Mouse (Mus musculus) cortical plate, adult 2 months (tissue): ENCODE results near the gene Sct. TPM values are rescaled to one million over a fixed set of nuclear protein-coding genes. Genes with fewer than 3 reads are reported as not detected.

Experiments used
- H3K27ac ChIP-seq: fragments of 200-500 bp; 2 replicates; pipeline ENCODE4 v1.5.1; 2012; ENCODE audit warnings: low read length, control low read depth, inconsistent platforms; ENCODE audit not compliant: insufficient read depth
- H3K4me1 ChIP-seq: fragments of 200-500 bp; 2 replicates; pipeline ENCODE4 v1.6.1; 2011; ENCODE audit warnings: low read length; ENCODE audit not compliant: control insufficient read depth, insufficient read depth
- H3K4me3 ChIP-seq: fragments of 200-500 bp; 2 replicates; pipeline ENCODE4 v1.5.1; 2011; ENCODE audit warnings: mild to moderate bottlenecking, low read length, control low read depth; ENCODE audit not compliant: insufficient read depth
- CTCF ChIP-seq: fragments of 200-500 bp; IDR thresholded peaks from 2 replicates; pipeline ENCODE4 v1.5.1; 2011; ENCODE audit warnings: mild to moderate bottlenecking, control low read depth, low read length; ENCODE audit not compliant: insufficient read depth; ENCODE audit errors: extremely low read depth
- POLR2A ChIP-seq: fragments of 200-500 bp; IDR thresholded peaks from 2 replicates; pipeline ENCODE4 v1.6.1; 2011; ENCODE audit warnings: mild to moderate bottlenecking, low read length, control low read depth; ENCODE audit not compliant: insufficient read depth; ENCODE audit errors: extremely low read depth
- polyA plus RNA-seq: library from polyadenylated mRNA; depleted of rRNA; stranded (reverse); fragments of >200 nt; gene quantifications from 2 replicates; pipeline ENCODE4 v1.2.3, GENCODE M21; 2012

Gene Sct
- polyA plus RNA-seq, 1 experiment, result 0.27 TPM

DNA sequence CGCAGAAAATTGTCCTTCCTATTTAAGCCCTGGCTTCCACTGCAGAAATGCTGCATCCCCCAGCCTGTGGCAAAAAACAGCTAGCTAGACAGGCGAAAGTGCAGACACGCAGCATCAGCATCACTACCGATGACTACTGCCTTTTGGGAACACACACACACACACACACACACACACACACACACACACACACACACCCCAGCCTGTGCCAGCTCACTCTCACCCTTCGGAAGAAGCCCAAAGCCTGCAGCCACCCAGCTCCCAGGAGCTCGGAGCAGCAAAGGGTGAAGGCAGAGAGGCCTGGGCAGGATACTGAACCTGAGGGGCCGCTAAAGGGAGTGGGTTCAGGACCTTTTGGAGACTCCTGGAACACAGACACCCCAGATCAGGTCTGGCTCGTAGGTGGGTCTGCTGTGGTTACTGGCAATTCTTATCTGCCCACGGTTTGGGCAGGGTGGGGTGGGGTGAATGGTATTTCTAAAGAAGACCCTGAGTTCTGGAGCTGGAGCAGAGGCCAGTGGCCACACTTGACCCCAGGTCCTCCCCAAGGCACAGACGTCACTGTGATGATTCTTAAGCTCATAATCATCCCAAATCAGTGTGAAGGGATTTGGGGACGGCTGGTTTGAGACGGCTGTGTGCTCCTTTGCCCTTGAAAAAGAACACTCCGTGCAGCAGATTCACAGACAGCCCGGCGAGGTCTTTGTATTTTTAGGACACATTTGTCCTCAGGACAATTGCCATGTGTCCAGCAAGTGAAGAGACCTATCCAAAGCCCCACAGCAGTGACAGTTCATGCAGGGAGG, 13.9 kb upstream of the Sct start:
- peak overlapping the region; percentile 11; the same call in 1 of the 2 replicates for H3K4me3 ChIP-seq
- peaks cover 2% of the 10 kb centered on the region for H3K4me1 ChIP-seq
- TF ChIP-seq CTCF (no peak), POLR2A (no peak)
- H3K27ac ChIP-seq, result no peak overlapping the region

GRCm38 (mm10) chr7:141291921-141292582, 13.1 kb upstream of the Sct start, which contains the start of gene Drd4:
Gene Drd4, plus strand, starts transcription at chr7:141292006.
- TF ChIP-seq POLR2A (no peak), CTCF (no peak)
- Histone ChIP-seq H3K4me3 (peak within 1 kb of the TSS; percentile 11), H3K4me1 (peaks cover 2% of the 10 kb centered on the region), H3K27ac (no peak within 1 kb of the TSS)

GRCm38 (mm10) chr7:141288042-141288441, 9.1 kb upstream of the Sct start:
- TF ChIP-seq CTCF (no peak), POLR2A (no peak)
- H3K4me3 ChIP-seq, result no peak overlapping the region
- H3K4me1 ChIP-seq, result peaks cover 2% of the 10 kb centered on the region; the same call in 1 of the 2 replicates
- H3K27ac ChIP-seq, result no peak overlapping the region

DNA sequence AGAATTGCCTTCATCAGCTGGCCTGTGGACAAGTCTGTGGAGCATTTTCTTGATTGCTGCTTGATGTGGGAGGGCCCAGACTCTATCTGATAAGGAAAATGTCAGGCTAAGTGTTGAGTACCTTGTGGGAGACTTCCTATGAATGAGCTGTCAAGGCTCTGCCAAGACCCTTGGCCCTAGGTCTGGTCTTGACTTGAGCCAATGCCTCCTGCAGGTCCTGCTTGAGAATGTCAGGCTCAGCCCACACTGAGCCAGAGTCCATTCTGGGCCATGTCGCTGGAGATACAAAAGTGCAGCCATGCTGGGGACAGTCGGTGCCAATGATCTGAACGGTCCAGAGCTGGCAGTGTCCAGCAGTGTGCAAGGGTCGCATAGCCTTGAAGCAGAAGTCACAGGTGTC, 3.8 kb upstream of the Sct start:
- H3K27ac ChIP-seq, result no peak overlapping the region
- TF ChIP-seq CTCF (no peak), POLR2A (no peak)

GRCm38 (mm10) chr7:141281442-141281841, 2.5 kb upstream of the Sct start:
- no peak overlapping the region for H3K27ac ChIP-seq
- H3K4me3 ChIP-seq, result no peak overlapping the region
- H3K4me1 ChIP-seq, result no peaks in the 10 kb centered on the region
- no peak for TF ChIP-seq CTCF
- TF ChIP-seq POLR2A, result no peak

More for the DNA sequence above, 3.8 kb upstream of the Sct start:
- Histone ChIP-seq H3K4me3 (no peak overlapping the region), H3K4me1 (no peaks in the 10 kb centered on the region)

DNA sequence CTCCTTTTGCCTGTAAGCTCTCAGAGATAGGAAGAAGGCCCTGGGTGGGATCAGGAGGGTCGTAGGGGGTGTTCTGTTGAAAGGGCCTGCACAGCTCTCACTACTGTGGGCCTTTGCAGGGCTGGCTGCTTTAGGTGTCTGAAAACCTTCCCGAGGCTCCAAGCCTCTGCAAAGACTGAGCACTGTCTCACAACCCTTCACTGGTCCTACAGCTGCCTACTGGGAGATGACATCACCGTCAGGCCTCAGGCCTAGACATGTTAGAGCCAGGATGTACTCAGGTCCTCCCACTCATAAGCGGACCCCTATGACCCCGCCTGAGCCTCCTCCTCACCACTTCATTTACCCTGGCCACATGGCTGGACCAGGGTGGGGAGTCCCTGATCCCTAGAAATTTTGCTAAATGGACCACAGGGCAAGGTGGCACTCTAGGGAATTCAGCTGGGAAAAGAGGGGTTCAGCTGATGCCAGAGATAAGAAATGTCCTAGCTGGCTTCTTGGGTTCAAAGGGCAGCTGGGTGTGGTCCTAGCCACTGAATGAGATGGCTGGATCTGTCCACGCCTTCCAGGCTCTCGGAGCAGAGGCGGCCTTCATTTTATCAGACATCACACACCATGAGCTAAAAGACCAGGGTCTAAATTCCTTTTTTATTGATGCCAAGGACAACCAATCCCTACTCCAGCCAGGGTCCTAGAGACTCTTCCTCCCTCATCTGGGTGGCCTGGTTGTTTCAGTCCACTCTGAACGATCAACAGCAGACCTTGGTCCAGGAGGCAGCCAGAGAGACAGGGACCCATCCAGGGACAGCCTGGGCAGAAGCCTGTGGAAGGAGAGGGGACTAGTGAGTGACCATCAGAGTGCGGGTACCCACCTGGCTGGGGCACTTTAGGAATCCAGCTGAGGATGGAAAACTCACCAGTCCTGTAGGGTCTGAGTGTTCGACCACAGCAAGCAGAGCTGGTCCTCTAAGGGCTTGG, 943 bp downstream of the Sct start:
- H3K4me1 ChIP-seq, result no peaks in the 10 kb centered on the region
- H3K4me3 ChIP-seq, result no peak overlapping the region
- no peak for TF ChIP-seq CTCF
- TF ChIP-seq POLR2A, result no peak
- H3K27ac ChIP-seq, result no peak overlapping the region

DNA sequence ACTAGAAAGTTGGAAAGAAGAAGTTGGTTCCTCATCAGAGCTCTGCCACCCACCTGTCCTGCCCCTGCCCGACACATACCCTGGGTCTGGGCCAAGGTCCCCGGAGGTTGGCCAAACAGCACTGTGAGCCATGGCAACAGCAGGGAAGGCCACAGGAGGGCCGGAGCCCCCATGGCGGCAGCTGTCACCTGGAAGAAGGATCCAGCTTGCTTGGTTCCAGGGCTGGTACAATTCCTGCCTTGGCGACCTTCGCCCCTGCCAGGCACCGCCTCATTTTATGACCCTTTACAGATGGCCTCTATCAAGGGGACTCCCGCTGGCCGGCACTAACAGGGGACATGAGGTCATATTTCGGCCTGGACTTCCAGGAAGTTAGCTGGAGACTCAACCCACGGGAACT, 2.4 kb downstream of the Sct start, which contains the start of gene Cdhr5:
TSS of gene Cdhr5 (minus strand) at position 241 of the 400 bp plus-strand sequence.
- Histone ChIP-seq H3K4me3 (no peak within 1 kb of the TSS), H3K4me1 (no peaks in the 10 kb centered on the region), H3K27ac (no peak within 1 kb of the TSS)
- no peak for TF ChIP-seq POLR2A
- TF ChIP-seq CTCF, result no peak

DNA sequence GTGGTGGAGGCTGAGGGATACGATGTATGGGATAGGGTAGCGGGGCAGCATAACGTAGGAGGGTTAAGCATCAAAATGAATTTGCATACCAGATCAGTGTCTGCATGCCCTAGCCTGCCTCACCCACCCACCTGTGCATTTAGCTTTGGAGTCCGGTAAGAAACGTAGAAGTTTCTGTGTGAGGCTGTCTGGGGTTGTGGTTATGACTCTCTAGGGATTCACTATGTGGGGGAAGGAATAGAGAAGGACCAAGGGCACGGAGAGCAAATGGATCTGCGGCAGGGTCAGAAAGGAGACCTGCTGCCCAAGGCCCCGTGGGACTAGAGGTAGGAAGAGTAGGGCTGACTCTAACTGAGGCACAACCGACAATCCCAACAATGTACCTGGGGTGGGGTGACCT, 3.6 kb downstream of the Sct start:
- Histone ChIP-seq H3K4me3 (no peak overlapping the region), H3K4me1 (no peaks in the 10 kb centered on the region), H3K27ac (no peak overlapping the region)
- TF ChIP-seq CTCF (no peak), POLR2A (no peak)

DNA sequence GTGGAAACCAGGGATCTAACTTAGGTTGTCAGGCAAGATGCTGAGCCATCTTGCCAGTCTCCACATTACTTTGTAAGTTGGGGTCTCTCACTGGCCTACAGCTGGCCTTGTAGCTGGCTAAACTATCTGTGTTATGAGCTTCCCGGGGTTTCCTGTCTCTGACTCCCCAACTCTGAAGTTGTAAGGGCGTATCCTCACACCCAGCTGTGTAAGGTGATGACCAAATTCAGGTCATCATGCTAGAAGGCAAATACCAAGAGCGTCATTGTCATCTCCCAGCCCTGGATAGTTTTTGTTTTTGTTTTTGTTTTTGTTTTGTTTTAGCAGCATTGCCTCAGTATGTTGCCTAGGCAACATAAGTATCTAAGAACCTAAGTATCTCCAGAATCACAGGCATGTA, 8.3 kb downstream of the Sct start:
- Histone ChIP-seq H3K27ac (no peak overlapping the region), H3K4me3 (no peak overlapping the region), H3K4me1 (no peaks in the 10 kb centered on the region)
- TF ChIP-seq CTCF (no peak), POLR2A (no peak)

DNA sequence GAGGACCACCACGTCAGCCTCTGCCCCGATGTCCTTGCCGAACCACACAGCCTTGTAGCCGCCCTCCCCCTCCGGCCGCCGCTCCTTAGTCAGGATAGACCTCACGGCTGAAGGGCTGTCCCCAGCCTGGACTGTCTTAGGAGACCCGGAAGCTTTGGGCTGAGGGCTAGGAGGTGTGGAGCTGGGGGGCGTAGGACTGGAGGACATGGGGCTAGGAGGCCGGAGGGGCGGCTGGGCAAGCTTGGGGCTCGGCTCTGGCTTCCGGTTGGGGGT, 9.7 kb downstream of the Sct start:
- TF ChIP-seq CTCF (no peak), POLR2A (no peak)
- no peak overlapping the region for H3K4me3 ChIP-seq
- H3K27ac ChIP-seq, result no peak overlapping the region
- H3K4me1 ChIP-seq, result no peaks in the 10 kb centered on the region
